Mouse (Mus musculus) lung, postnatal 10 days (tissue): ENCODE data around the gene Snrpb.
A peak's percentile ranks its signal among the peaks of the same experiment; 100 is the strongest.

Experiments
- DNase-seq: peaks from one replicate; pipeline ENCODE4 v3.0.0; 2021

Gene Snrpb

GRCm38 (mm10) chr2:130178706-130179506 lies at the start of gene Snrpb:
Gene Snrpb, minus strand, starts transcription at chr2:130179403.
- DNase-seq = peak; percentile 96

- DNase-seq = no peak
Measured at GRCm38 (mm10) chr2:130211581-130211980, 32.4 kb upstream of the Snrpb start.

GRCm38 (mm10) chr2:130209636-130210035 lies 30.4 kb upstream of the Snrpb start:
- no peak for DNase-seq

- no peak for DNase-seq
Measured at GRCm38 (mm10) chr2:130207996-130208395, 28.8 kb upstream of the Snrpb start.

- peak; percentile 11 for DNase-seq
Measured at GRCm38 (mm10) chr2:130207376-130207775, 28.2 kb upstream of the Snrpb start.

GRCm38 (mm10) chr2:130200961-130201360 lies 21.8 kb upstream of the Snrpb start:
- no peak for DNase-seq

GRCm38 (mm10) chr2:130194894-130195293 lies 15.7 kb upstream of the Snrpb start, which contains the start of gene Tmc2:
Gene Tmc2, plus strand, starts transcription at chr2:130195194.
- no peak for DNase-seq

- DNase-seq = no peak
Measured at GRCm38 (mm10) chr2:130188391-130188790, 9.2 kb upstream of the Snrpb start.

GRCm38 (mm10) chr2:130179507-130180019 lies 360 bp upstream of the Snrpb start:
- no peak for DNase-seq

GRCm38 (mm10) chr2:130178381-130178705 lies 860 bp downstream of the Snrpb start:
- peak; percentile 34 for DNase-seq

- no peak for DNase-seq
Measured at GRCm38 (mm10) chr2:130176820-130177219, 2.4 kb downstream of the Snrpb start.

GRCm38 (mm10) chr2:130171674-130172073 lies 7.5 kb downstream of the Snrpb start:
- no peak for DNase-seq

GRCm38 (mm10) chr2:130167861-130168260 lies 11.3 kb downstream of the Snrpb start:
- DNase-seq = peak; percentile 67

GRCm38 (mm10) chr2:130166311-130167214 lies 12.6 kb downstream of the Snrpb start:
- peak; percentile 74 for DNase-seq

- no peak for DNase-seq
Measured at GRCm38 (mm10) chr2:130162701-130163100, 16.5 kb downstream of the Snrpb start.

GRCm38 (mm10) chr2:130158088-130158437 lies 21.1 kb downstream of the Snrpb start:
- DNase-seq = no peak

GRCm38 (mm10) chr2:130157231-130158087 lies 21.7 kb downstream of the Snrpb start:
- no peak for DNase-seq

GRCm38 (mm10) chr2:130155851-130156250 lies 23.4 kb downstream of the Snrpb start:
- no peak for DNase-seq

GRCm38 (mm10) chr2:130155171-130155570 lies 24.0 kb downstream of the Snrpb start:
- DNase-seq = no peak

- no peak for DNase-seq
Measured at GRCm38 (mm10) chr2:130146089-130146668, 33.0 kb downstream of the Snrpb start.

- DNase-seq = no peak
Measured at GRCm38 (mm10) chr2:130144703-130145324, 34.4 kb downstream of the Snrpb start.

GRCm38 (mm10) chr2:130143011-130143410 lies 36.2 kb downstream of the Snrpb start:
- DNase-seq = no peak
